Mouse (Mus musculus) naive thymus-derived CD4-positive, alpha-beta T cell, adult 2 months (primary cell): ENCODE results near the gene Gm20388.

ENCODE experiments used
- DNase-seq: peaks from one replicate; pipeline ENCODE4 v3.0.0-alpha.2; 2011; ENCODE audit warnings: low read depth

Gm20388 gene

GRCm38 (mm10) chr8:122766647-122767200, 2856.1 kb downstream of the Gm20388 start:
- DNase-seq: no peak

GRCm38 (mm10) chr8:122767229-122767628, 2856.6 kb downstream of the Gm20388 start:
- DNase-seq: no peak

- peak; percentile 65 for DNase-seq
Observed at GRCm38 (mm10) chr8:122769251-122770058, 2858.8 kb downstream of the Gm20388 start.

- no peak for DNase-seq
Observed at GRCm38 (mm10) chr8:122772431-122773060, 2861.9 kb downstream of the Gm20388 start.

- peak; percentile 81 for DNase-seq
Observed at GRCm38 (mm10) chr8:122775285-122776155, 2864.9 kb downstream of the Gm20388 start, which contains the start of gene Acsf3. Acsf3 (plus strand) TSS chr8:122775486.

GRCm38 (mm10) chr8:122777701-122778100, 2867.1 kb downstream of the Gm20388 start:
- DNase-seq: no peak

GRCm38 (mm10) chr8:122778703-122779239, 2868.1 kb downstream of the Gm20388 start:
- no peak for DNase-seq

GRCm38 (mm10) chr8:122779255-122779654, 2868.6 kb downstream of the Gm20388 start:
- DNase-seq: no peak

GRCm38 (mm10) chr8:122784756-122785155, 2874.1 kb downstream of the Gm20388 start:
- DNase-seq: no peak

- DNase-seq: no peak
Observed at GRCm38 (mm10) chr8:122789796-122790195, 2879.2 kb downstream of the Gm20388 start.

GRCm38 (mm10) chr8:122793375-122794174, 2882.9 kb downstream of the Gm20388 start:
- no peak for DNase-seq

GRCm38 (mm10) chr8:122794175-122794454, 2883.5 kb downstream of the Gm20388 start:
- no peak for DNase-seq

- DNase-seq: no peak
Observed at GRCm38 (mm10) chr8:122803906-122804761, 2893.5 kb downstream of the Gm20388 start.

GRCm38 (mm10) chr8:122805349-122805748, 2894.7 kb downstream of the Gm20388 start:
- no peak for DNase-seq

GRCm38 (mm10) chr8:122806956-122807538, 2896.4 kb downstream of the Gm20388 start:
- no peak for DNase-seq

GRCm38 (mm10) chr8:122807907-122808306, 2897.3 kb downstream of the Gm20388 start:
- no peak for DNase-seq

- no peak for DNase-seq
Observed at GRCm38 (mm10) chr8:122810376-122810775, 2899.7 kb downstream of the Gm20388 start.

- DNase-seq: no peak
Observed at GRCm38 (mm10) chr8:122811870-122812494, 2901.3 kb downstream of the Gm20388 start.

GRCm38 (mm10) chr8:122812610-122813250, 2902.1 kb downstream of the Gm20388 start:
- no peak for DNase-seq
